Mouse (Mus musculus) midbrain, embryonic 15.5 days (tissue): ENCODE data around the gene Nfkbie. TPM values are rescaled to one million over a fixed set of nuclear protein-coding genes. Genes with fewer than 3 reads are reported as not detected.

Source experiments
- ATAC-seq: fragments of 200-750 bp; cut with Nextera tagmentation; replicated peaks from 2 replicates; pipeline ENCODE4 v1.8.0; 2017; ENCODE audit warnings: moderate TSS enrichment
- H3K27ac ChIP-seq: fragments of 300-500 bp; sonication (generic); 2 replicates; pipeline ENCODE4 v1.5.1; 2015; ENCODE audit warnings: mild to moderate bottlenecking, inconsistent platforms
- H3K27me3 ChIP-seq: fragments of 300-500 bp; sonication (generic); replicated peaks from 2 replicates; pipeline ENCODE4 v1.6.1; 2015; ENCODE audit warnings: inconsistent platforms
- H3K36me3 ChIP-seq: fragments of 300-500 bp; sonication (generic); replicated peaks from 2 replicates; pipeline ENCODE4 v1.6.1; 2015; ENCODE audit warnings: inconsistent platforms
- H3K4me1 ChIP-seq: fragments of 300-500 bp; sonication (generic); 2 replicates; pipeline ENCODE4 v1.6.1; 2015; ENCODE audit warnings: inconsistent platforms
- H3K4me2 ChIP-seq: fragments of 300-500 bp; sonication (generic); 2 replicates; pipeline ENCODE4 v1.6.1; 2015; ENCODE audit warnings: inconsistent platforms, mild to moderate bottlenecking, moderate library complexity
- H3K4me3 ChIP-seq: fragments of 300-500 bp; sonication (generic); 2 replicates; pipeline ENCODE4 v1.5.1; 2015; ENCODE audit warnings: mild to moderate bottlenecking, inconsistent platforms
- H3K9ac ChIP-seq: fragments of 300-500 bp; sonication (generic); 2 replicates; pipeline ENCODE4 v1.6.1; 2015; ENCODE audit warnings: mild to moderate bottlenecking, inconsistent platforms
- H3K9me3 ChIP-seq: fragments of 300-500 bp; sonication (generic); 2 replicates; pipeline ENCODE4 v1.6.1; 2016; ENCODE audit warnings: inconsistent platforms
- WGBS: fragments of 180-500 bp; shearing (Covaris S2); methylation state at CpG from one replicate; pipeline ENCODE4 v1.1.7; 2015; ENCODE audit warnings: mixed read lengths; 5-methylcytosine and 5-hydroxymethylcytosine counted together
- polyA plus RNA-seq: library from polyadenylated mRNA; unstranded; fragments of >200 nt; fragmentation: Nextera tagmentation; extraction: Ambion mirVana; gene quantifications from 2 replicates; pipeline ENCODE4 v1.2.1, GENCODE M21; 2015

The Nfkbie gene
- 3.5 and 5.3 TPM in 2 replicates for polyA plus RNA-seq

- Histone ChIP-seq H3K9ac (peak within 1 kb of the TSS; percentile 53), H3K9me3 (no peaks in the 10 kb centered on the region), H3K27ac (no peak within 1 kb of the TSS), H3K4me1 (peaks cover 25% of the 10 kb centered on the region), H3K4me3 (peak within 1 kb of the TSS; percentile 53), H3K36me3 (no peaks in the 10 kb centered on the region), H3K4me2 (peak within 1 kb of the TSS; percentile 94), H3K27me3 (peaks cover 5% of the 10 kb centered on the region; the same call in 1 of the 2 replicates)
- ATAC-seq = peak; percentile 68
- under 1% methylated on average over 45 of the region's 45 CpGs for WGBS
Measured at GRCm38 (mm10) chr17:45555452-45556106, at the start of gene Nfkbie. TSS of gene Nfkbie (plus strand) at chr17:45555703.

DNA sequence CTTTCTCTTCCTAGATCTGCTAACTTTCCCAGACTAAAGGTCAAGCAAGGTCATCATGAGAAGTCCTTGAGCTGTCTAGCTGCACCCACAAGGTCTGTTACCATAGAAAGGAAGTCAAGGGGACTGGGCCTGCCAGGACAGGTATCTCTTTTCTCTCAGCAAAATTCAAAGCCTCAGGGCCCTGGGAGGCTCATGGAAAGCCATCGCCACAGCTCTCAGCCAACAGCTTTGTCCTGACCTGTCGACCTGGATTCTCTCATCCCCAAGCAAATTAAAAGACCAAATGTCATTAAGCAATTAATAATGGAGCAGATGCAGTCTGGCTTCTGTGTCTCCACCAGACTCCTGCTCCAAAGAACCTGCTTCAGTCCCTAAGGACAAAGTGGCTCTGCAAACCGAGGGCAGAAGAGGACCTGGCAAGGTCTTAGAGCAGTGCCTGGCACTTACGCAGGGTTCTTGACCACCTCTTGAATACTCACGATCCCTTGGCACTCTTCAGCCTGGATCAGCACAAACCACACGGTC lies 49.5 kb upstream of the Nfkbie start:
- ATAC-seq = peak; percentile 13
- Histone ChIP-seq H3K4me1 (peaks cover 11% of the 10 kb centered on the region), H3K9ac (no peak overlapping the region), H3K4me3 (peak overlapping the region; percentile 81; the same call in 1 of the 2 replicates), H3K27ac (no peak overlapping the region), H3K27me3 (no peaks in the 10 kb centered on the region), H3K9me3 (no peaks in the 10 kb centered on the region), H3K4me2 (no peak overlapping the region), H3K36me3 (no peaks in the 10 kb centered on the region)
- 77% methylated on average over 6 of the region's 6 CpGs for WGBS

- Histone ChIP-seq H3K36me3 (no peaks in the 10 kb centered on the region), H3K9me3 (no peaks in the 10 kb centered on the region), H3K27ac (peak within 1 kb of the TSS; percentile 96), H3K4me1 (peaks cover 11% of the 10 kb centered on the region), H3K27me3 (no peaks in the 10 kb centered on the region), H3K4me2 (peak within 1 kb of the TSS; percentile 39), H3K9ac (peak within 1 kb of the TSS; percentile 88), H3K4me3 (peak within 1 kb of the TSS; percentile 81)
- under 1% methylated on average over 42 of the region's 42 CpGs for WGBS
- peak; percentile 96 for ATAC-seq
Measured at GRCm38 (mm10) chr17:45506700-45507189, 48.8 kb upstream of the Nfkbie start, which contains the start of gene Aars2. TSS of gene Aars2 (plus strand) at chr17:45506841.

- ATAC-seq = no peak
- H3K4me1 ChIP-seq = peaks cover 11% of the 10 kb centered on the region
- 94% methylated on average over 4 of the region's 4 CpGs for WGBS
Measured at GRCm38 (mm10) chr17:45510871-45511270, 44.6 kb upstream of the Nfkbie start.

DNA sequence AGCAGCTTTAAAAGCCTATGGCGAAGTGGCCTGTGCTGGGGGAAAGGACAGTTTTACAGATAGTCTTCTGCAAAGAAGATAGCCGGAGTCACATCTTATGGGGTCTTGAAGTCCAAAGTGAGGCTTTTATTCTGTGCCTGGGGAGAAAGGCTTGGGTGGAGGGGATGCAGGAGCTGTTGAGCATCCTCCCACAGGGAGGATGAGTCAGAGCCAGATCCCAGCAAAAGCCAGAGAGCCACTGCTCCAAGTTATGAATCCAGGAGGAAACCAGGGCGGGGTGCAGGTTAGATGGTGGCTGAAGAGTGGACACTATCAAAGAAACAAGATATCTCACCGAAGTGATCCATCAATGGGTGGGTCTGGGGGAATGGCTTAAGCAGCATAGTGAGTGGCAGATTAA lies 43.7 kb upstream of the Nfkbie start:
- Histone ChIP-seq H3K4me3 (no peak overlapping the region), H3K27ac (no peak overlapping the region), H3K4me2 (no peak overlapping the region), H3K36me3 (no peaks in the 10 kb centered on the region), H3K9ac (no peak overlapping the region), H3K27me3 (no peaks in the 10 kb centered on the region), H3K4me1 (peaks cover 7% of the 10 kb centered on the region), H3K9me3 (no peaks in the 10 kb centered on the region)
- no peak for ATAC-seq
- WGBS = 90% methylated on average over 4 of the region's 4 CpGs

More at GRCm38 (mm10) chr17:45510871-45511270, 44.6 kb upstream of the Nfkbie start:
- H3K4me2 ChIP-seq = no peak overlapping the region
- H3K4me3 ChIP-seq = no peak overlapping the region
- H3K27ac ChIP-seq = no peak overlapping the region
- H3K36me3 ChIP-seq = no peaks in the 10 kb centered on the region
- H3K9ac ChIP-seq = no peak overlapping the region
- H3K9me3 ChIP-seq = no peaks in the 10 kb centered on the region
- H3K27me3 ChIP-seq = no peaks in the 10 kb centered on the region

DNA sequence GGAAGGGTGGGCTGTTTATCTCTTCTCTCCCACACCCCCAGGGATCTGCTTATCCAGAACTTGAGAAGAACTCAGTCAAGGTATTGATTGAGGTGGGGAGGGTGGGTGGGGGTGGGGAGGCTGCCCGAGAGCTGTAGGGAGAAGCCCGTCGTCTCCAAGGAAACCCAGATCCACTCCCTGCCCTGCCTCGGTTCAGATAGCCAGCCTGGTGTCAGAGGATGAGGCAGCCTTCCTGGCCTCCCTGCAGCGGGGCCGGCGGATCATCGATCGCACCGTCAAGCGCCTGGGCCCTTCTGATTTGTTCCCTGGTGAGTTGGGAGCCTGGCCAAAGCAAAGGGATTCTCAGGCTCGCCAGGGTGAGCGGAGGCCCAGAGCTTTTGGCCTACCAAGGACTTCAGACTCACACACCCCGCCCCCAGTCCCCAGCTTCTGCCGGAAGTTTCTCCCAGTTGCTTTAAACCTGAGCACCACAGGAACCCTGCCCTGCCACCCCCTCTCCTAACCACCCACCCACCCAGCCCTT lies 40.2 kb upstream of the Nfkbie start:
- H3K36me3 ChIP-seq = no peaks in the 10 kb centered on the region
- no peak for ATAC-seq
- no peaks in the 10 kb centered on the region; the same call in 1 of the 2 replicates for H3K4me1 ChIP-seq
- no peak overlapping the region for H3K4me2 ChIP-seq
- H3K9ac ChIP-seq = no peak overlapping the region
- no peak overlapping the region for H3K27ac ChIP-seq
- WGBS = 48% methylated on average over 15 of the region's 15 CpGs
- no peak overlapping the region for H3K4me3 ChIP-seq
- H3K27me3 ChIP-seq = no peaks in the 10 kb centered on the region
- no peaks in the 10 kb centered on the region for H3K9me3 ChIP-seq

GRCm38 (mm10) chr17:45515806-45516205 lies 39.7 kb upstream of the Nfkbie start:
- Histone ChIP-seq H3K36me3 (no peaks in the 10 kb centered on the region), H3K9ac (no peak overlapping the region), H3K4me2 (no peak overlapping the region), H3K4me1 (no peaks in the 10 kb centered on the region; the same call in 1 of the 2 replicates), H3K9me3 (no peaks in the 10 kb centered on the region), H3K27ac (no peak overlapping the region), H3K27me3 (no peaks in the 10 kb centered on the region), H3K4me3 (no peak overlapping the region)
- WGBS = 83% methylated on average over 10 of the region's 10 CpGs
- ATAC-seq = no peak

DNA sequence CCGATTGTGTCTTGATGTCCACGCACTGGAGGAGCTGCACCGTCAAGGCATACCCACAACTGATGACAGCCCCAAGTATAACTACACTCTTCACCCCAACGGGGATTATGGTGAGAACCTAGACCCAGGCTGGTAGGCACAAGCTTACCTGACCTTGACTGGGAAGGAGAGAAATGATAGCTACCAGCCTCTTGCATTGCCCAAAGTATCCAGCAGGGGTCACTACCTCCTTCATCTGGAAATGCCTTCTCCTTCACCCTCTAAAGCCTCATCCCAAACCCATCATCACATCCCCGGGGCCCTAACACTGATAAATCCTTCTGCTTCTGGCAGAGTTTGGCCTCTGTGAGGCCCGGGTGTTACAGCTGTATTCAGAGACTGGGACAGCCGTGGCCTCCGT lies 39.0 kb upstream of the Nfkbie start:
- Histone ChIP-seq H3K4me1 (no peaks in the 10 kb centered on the region; the same call in 1 of the 2 replicates), H3K4me3 (no peak overlapping the region), H3K27me3 (no peaks in the 10 kb centered on the region), H3K4me2 (no peak overlapping the region), H3K9ac (peak overlapping the region; percentile 8; the same call in 1 of the 2 replicates), H3K36me3 (no peaks in the 10 kb centered on the region), H3K27ac (no peak overlapping the region), H3K9me3 (no peaks in the 10 kb centered on the region)
- ATAC-seq = peak; percentile 28
- 50% methylated on average over 8 of the region's 8 CpGs for WGBS

- Histone ChIP-seq H3K4me2 (no peak overlapping the region), H3K9ac (no peak overlapping the region), H3K27me3 (no peaks in the 10 kb centered on the region), H3K4me1 (no peaks in the 10 kb centered on the region; the same call in 1 of the 2 replicates), H3K27ac (no peak overlapping the region), H3K36me3 (no peaks in the 10 kb centered on the region), H3K4me3 (no peak overlapping the region), H3K9me3 (no peaks in the 10 kb centered on the region)
- 90% methylated on average over 21 of the region's 21 CpGs for WGBS
- peak; percentile 2; the same call in 1 of the 2 replicates for ATAC-seq
Measured at GRCm38 (mm10) chr17:45517135-45517534, 38.4 kb upstream of the Nfkbie start.

DNA sequence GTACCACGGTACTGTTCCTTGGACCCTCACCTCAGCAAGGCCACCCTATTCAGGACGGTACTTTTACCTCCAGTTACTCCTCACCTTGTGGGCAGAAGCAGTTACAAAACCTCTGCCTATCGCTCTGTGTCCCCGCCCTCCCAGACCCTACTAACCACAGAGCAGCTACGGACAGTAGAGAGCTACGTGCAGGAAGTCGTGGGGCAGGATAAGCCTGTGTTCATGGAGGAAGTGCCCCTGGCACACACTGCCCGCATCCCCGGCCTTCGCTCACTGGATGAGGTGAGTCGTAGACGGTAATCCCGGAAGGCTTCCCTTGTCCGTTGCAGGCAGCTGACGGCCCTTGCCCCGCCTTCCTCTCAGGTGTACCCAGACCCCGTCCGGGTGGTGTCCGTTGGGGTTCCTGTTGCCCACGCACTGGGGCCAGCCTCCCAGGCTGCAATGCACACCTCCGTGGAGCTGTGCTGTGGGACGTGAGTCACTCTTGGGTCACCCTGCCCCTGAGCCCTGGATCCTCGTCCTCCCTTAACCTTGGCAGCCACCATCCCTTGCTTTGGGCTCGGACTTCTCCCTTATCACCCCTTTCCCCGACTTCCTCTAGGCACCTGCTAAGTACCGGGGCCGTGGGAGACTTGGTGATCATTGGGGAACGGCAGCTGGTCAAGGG lies 37.8 kb upstream of the Nfkbie start:
- Histone ChIP-seq H3K4me1 (peaks cover 4% of the 10 kb centered on the region), H3K9me3 (no peaks in the 10 kb centered on the region), H3K4me2 (no peak overlapping the region), H3K9ac (no peak overlapping the region), H3K27ac (no peak overlapping the region), H3K4me3 (no peak overlapping the region), H3K36me3 (no peaks in the 10 kb centered on the region), H3K27me3 (no peaks in the 10 kb centered on the region)
- no peak for ATAC-seq
- WGBS = 95% methylated on average over 28 of the region's 28 CpGs

- H3K4me2 ChIP-seq = no peak overlapping the region
- H3K27me3 ChIP-seq = no peaks in the 10 kb centered on the region
- WGBS = 82% methylated on average over 12 of the region's 12 CpGs
- ATAC-seq = no peak
- no peaks in the 10 kb centered on the region for H3K9me3 ChIP-seq
- H3K4me1 ChIP-seq = peaks cover 8% of the 10 kb centered on the region
- H3K27ac ChIP-seq = no peak overlapping the region
- no peak overlapping the region for H3K9ac ChIP-seq
- H3K36me3 ChIP-seq = no peaks in the 10 kb centered on the region
- H3K4me3 ChIP-seq = no peak overlapping the region
Measured at GRCm38 (mm10) chr17:45518766-45519475, 36.6 kb upstream of the Nfkbie start.

DNA sequence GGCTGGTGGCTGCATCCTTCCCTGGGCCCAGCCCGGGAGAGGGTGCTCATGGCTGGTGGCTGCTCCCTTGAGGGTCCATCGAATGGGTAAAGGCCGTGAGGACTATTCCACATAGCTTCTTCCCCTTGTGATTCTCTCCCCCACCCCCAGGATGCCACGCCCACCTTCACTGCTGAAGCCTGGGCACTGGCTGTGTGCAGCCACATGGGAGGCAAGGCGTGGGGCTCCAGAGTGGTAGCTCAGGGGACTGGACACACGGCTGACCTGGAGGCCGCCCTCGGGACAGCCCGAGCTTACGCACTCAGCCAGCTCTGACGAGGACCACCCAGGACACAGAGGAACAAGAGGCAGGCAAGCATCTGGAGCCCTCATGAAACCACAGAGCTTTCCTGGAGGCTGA lies 35.4 kb upstream of the Nfkbie start:
- H3K4me1 ChIP-seq = peaks cover 8% of the 10 kb centered on the region
- ATAC-seq = no peak
- no peak overlapping the region for H3K4me2 ChIP-seq
- 86% methylated on average over 11 of the region's 11 CpGs for WGBS
- H3K27ac ChIP-seq = no peak overlapping the region
- H3K4me3 ChIP-seq = no peak overlapping the region
- H3K36me3 ChIP-seq = no peaks in the 10 kb centered on the region
- H3K9me3 ChIP-seq = no peaks in the 10 kb centered on the region
- H3K9ac ChIP-seq = no peak overlapping the region
- peaks cover 3% of the 10 kb centered on the region; the same call in 1 of the 2 replicates for H3K27me3 ChIP-seq
